Mouse (Mus musculus) myocyte (in vitro differentiated cells): ENCODE measurements around the gene Cdcp2.

ENCODE experiments used
- MAX ChIP-seq: IDR thresholded peaks from one replicate; pipeline ENCODE4 v1.6.1; 2011; ENCODE audit warnings: low read depth, mild to moderate bottlenecking, control low read depth
- MYOG ChIP-seq, 3 experiments: IDR thresholded peaks; one replicate each; pipeline ENCODE4 v1.6.1; 2011; ENCODE audit warnings: control low read depth in 2 of 3, low read depth in 2 of 3, mild to moderate bottlenecking in 2 of 3; ENCODE audit not compliant: insufficient read length in 2 of 3, control insufficient read depth in 1 of 3, insufficient read depth in 1 of 3
- POLR2A ChIP-seq: IDR thresholded peaks from one replicate; pipeline ENCODE4 v1.6.1; 2011; ENCODE audit warnings: low read depth, mild to moderate bottlenecking, control low read depth, moderate library complexity; ENCODE audit not compliant: insufficient read length
- REST ChIP-seq: IDR thresholded peaks from one replicate; pipeline ENCODE4 v1.6.1; 2011; ENCODE audit warnings: mild to moderate bottlenecking, control low read depth, moderate library complexity; ENCODE audit not compliant: insufficient read depth, insufficient read length
- TCF12 ChIP-seq: IDR thresholded peaks from one replicate; pipeline ENCODE4 v1.6.1; 2011; ENCODE audit warnings: mild to moderate bottlenecking, control low read depth; ENCODE audit not compliant: poor library complexity, insufficient read depth, severe bottlenecking

- TF ChIP-seq REST (no peak), POLR2A (no peak), MYOG (IDR thresholded peaks at IDR 0.05; ENCODE audit: control insufficient read depth in 1 of 3, insufficient read depth in 1 of 3, insufficient read length in 2 of 3, low read depth in 2 of 3) (no peak), TCF12 (no peak), MAX (no peak)
Observed at GRCm38 (mm10) chr4:107126389-107126788, 29.7 kb downstream of the Cdcp2 start.
